Comparison of ENCODE assay signal across 26 mouse cellular contexts in the genomic region with DNA sequence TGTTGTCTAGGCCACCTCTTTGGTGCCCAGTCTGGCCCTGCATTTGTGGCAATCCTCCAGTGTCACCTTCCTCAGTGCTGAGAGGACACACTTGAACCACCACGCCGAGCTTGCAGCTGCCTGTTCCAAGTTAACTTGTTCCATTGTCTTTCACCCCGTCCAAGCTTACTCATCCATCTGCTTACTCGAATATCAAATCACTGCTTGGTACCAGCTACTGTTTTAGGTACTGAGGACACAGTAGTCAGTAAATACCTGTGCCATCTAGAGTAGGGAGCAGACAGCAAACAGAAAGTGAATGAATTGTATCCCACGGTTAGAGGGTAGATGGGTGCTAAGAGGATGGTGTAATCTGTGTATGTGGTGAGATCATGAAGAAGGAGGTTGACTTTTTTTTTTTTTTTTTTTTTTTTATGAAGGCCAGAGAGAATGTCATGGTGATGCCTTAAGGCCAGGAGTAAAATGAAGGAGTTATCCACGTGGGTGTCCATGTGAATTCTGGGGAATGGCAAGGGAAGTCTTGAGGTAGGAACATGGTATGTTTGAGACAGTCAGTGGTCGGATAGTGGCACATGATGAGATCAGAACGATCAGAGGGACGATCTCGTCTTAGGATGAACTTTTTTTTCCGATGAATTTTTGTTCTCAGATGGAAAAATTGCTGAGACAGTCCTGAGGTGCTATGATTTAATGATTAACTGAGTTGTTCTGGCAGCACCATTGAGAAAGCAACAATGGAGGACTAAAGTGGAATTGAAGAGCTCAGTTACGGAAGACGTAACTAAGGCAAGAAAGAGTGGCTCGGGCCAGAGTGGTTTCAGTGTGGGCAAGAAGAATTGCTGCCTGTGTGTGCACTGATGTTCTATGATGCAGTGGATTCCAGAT. TPM values are rescaled to one million over a fixed set of nuclear protein-coding genes. Genes with fewer than 3 reads are reported as not detected.
DNase-seq lines count a peak whose midpoint lies in the region; ATAC-seq and TF ChIP-seq lines count a peak whose summit lies in the region.
"Had no signal": no experiment of that assay in that cellular context is flagged by ENCODE, and none has a peak within 500 bp of the region (broad histone marks: within the 10 kb centered on the region; RNA-seq: fewer than 3 reads in every experiment).

No protein-coding gene starts in this region.

- WGBS in heart, postnatal 0 days = 80% methylated on average over 14 of the region's 14 CpGs
- 90% methylated on average over 14 of the region's 14 CpGs for WGBS in kidney, embryonic 15.5 days
- WGBS in small intestine, adult 2 months = 70% methylated on average over 14 of the region's 14 CpGs

- peaks cover 12% of the 10 kb centered on the region for H3K4me1 ChIP-seq in heart, postnatal 0 days (ENCODE audit: control insufficient read depth, insufficient read depth)
- H3K4me1 ChIP-seq in kidney, embryonic 15.5 days = peaks cover 18% of the 10 kb centered on the region
- H3K4me1 ChIP-seq in megakaryocyte, embryonic 14.5 days = peaks cover 39% of the 10 kb centered on the region
- H3K4me1 ChIP-seq in small intestine, adult 2 months (ENCODE audit: control insufficient read depth, insufficient read depth, insufficient read length, low read length) = peaks cover 12% of the 10 kb centered on the region; the same call in 1 of the 2 replicates

- no peak for DNase-seq in heart, postnatal 0 days (ENCODE audit: low spot score)
- DNase-seq in heart, adult 18-20 months = no peak
- DNase-seq in kidney, postnatal 4 days = no peak
- no peak for DNase-seq in spleen, postnatal 14 days (ENCODE audit: low spot score in 2 of 2)
- DNase-seq: cerebellum, adult 2 months; forebrain, postnatal 0 days; gastrocnemius, postnatal 14 days; heart, adult 11 months; heart, postnatal 14 days; layer of hippocampus, adult 9-11 months; liver; liver, postnatal 0 days; lung, postnatal 14 days; right cerebral cortex, adult 18-20 months; right cerebral cortex, postnatal 4 days; thymus, adult 18-20 months; thymus, postnatal 4 days had no signal

- no peak overlapping the region for H3K9ac ChIP-seq in heart, postnatal 0 days (replicated peaks; ENCODE audit: low read depth, low read length)
- no peak overlapping the region for H3K9ac ChIP-seq in kidney, embryonic 15.5 days
- H3K9ac ChIP-seq: embryonic facial prominence, embryonic 12.5 days; forebrain, postnatal 0 days; heart, embryonic 12.5 days; hindbrain, embryonic 12.5 days; liver, postnatal 0 days; neural tube, embryonic 15.5 days had no signal

- no peak for ATAC-seq in heart, postnatal 0 days (ENCODE audit: insufficient read depth, low read depth)
- ATAC-seq in kidney, embryonic 15.5 days (replicated peaks; ENCODE audit: low FRiP score) = no peak
- no peak for ATAC-seq in megakaryocyte, adult 5-6 weeks (ENCODE audit: poor library complexity, severe bottlenecking)
- ATAC-seq: forebrain, postnatal 0 days; liver, postnatal 0 days; Patski had no signal

- peaks cover 34% of the 10 kb centered on the region for H3K36me3 ChIP-seq in heart, postnatal 0 days (replicated peaks; ENCODE audit: control insufficient read depth, insufficient read depth, low read length)
- H3K36me3 ChIP-seq in kidney, embryonic 15.5 days = peaks cover 47% of the 10 kb centered on the region
- peaks cover 59% of the 10 kb centered on the region for H3K36me3 ChIP-seq in megakaryocyte, embryonic 14.5 days (replicated peaks; ENCODE audit: low read length)
- H3K36me3 ChIP-seq in small intestine, adult 2 months (ENCODE audit: control insufficient read depth, insufficient read depth, low read length) = peaks cover 39% of the 10 kb centered on the region

- 0 out of 2 replicates have a peak overlapping the region, but pooled peaks have one; percentile 25 for H3K27ac ChIP-seq in heart, postnatal 0 days (ENCODE audit: low read depth)
- peak overlapping the region; percentile 59 for H3K27ac ChIP-seq in kidney, embryonic 15.5 days
- peak overlapping the region; percentile 47 for H3K27ac ChIP-seq in small intestine, adult 2 months (ENCODE audit: insufficient read depth, low read depth, low read length)
- H3K27ac ChIP-seq: embryonic facial prominence, embryonic 12.5 days; hindbrain, embryonic 12.5 days; neural tube, embryonic 15.5 days had no signal

- H3K27me3 ChIP-seq in heart, postnatal 0 days (ENCODE audit: control insufficient read depth, insufficient read depth, low read length) = no peaks in the 10 kb centered on the region
- H3K27me3 ChIP-seq in kidney, embryonic 15.5 days = no peaks in the 10 kb centered on the region
- H3K27me3 ChIP-seq in megakaryocyte, embryonic 14.5 days (replicated peaks) = no peaks in the 10 kb centered on the region
- H3K27me3 ChIP-seq in small intestine, adult 2 months (ENCODE audit: control insufficient read depth, insufficient read depth, low read length) = no peaks in the 10 kb centered on the region
- H3K27me3 ChIP-seq: embryonic facial prominence, embryonic 12.5 days; heart, embryonic 12.5 days; hindbrain, embryonic 12.5 days; neural tube, embryonic 15.5 days; Patski had no signal

- no peak for TF ChIP-seq EP300 in heart, postnatal 0 days (IDR thresholded peaks at IDR 0.05; ENCODE audit: low read depth)

- no peak for TF ChIP-seq POLR2A in small intestine, adult 2 months (IDR thresholded peaks at IDR 0.05; ENCODE audit: low read depth, low read length)

- no peak overlapping the region for H3K4me2 ChIP-seq in heart, postnatal 0 days (ENCODE audit: low read depth, low read length)
- no peak overlapping the region for H3K4me2 ChIP-seq in kidney, embryonic 15.5 days
- H3K4me2 ChIP-seq: embryonic facial prominence, embryonic 12.5 days; heart, embryonic 12.5 days; hindbrain, embryonic 12.5 days; neural tube, embryonic 15.5 days had no signal

- no peak overlapping the region for H3K4me3 ChIP-seq in heart, postnatal 0 days (ENCODE audit: low read depth, low read length)
- H3K4me3 ChIP-seq in kidney, embryonic 15.5 days (replicated peaks) = no peak overlapping the region
- H3K4me3 ChIP-seq in megakaryocyte, embryonic 14.5 days (replicated peaks) = peak overlapping the region; percentile 18
- peak overlapping the region; percentile 41; the same call in 1 of the 2 replicates for H3K4me3 ChIP-seq in small intestine, adult 2 months (ENCODE audit: low read depth, low read length)
- H3K4me3 ChIP-seq: embryonic facial prominence, embryonic 12.5 days; heart, embryonic 12.5 days; hindbrain, embryonic 12.5 days; neural tube, embryonic 15.5 days had no signal

- no peaks in the 10 kb centered on the region for H3K9me3 ChIP-seq in heart, postnatal 0 days (replicated peaks; ENCODE audit: control insufficient read depth, low read length)
- no peaks in the 10 kb centered on the region for H3K9me3 ChIP-seq in kidney, embryonic 15.5 days (replicated peaks)
- 0 out of 2 replicates have a peak, but pooled peaks cover 3% of the 10 kb centered on the region for H3K9me3 ChIP-seq in megakaryocyte, embryonic 14.5 days
- H3K9me3 ChIP-seq: embryonic facial prominence, embryonic 12.5 days; heart, embryonic 12.5 days; hindbrain, embryonic 12.5 days; neural tube, embryonic 15.5 days had no signal

- no peak for TF ChIP-seq CTCF in heart, postnatal 0 days (IDR thresholded peaks at IDR 0.05; ENCODE audit: low read depth)
- no peak for TF ChIP-seq CTCF in small intestine, adult 2 months (IDR thresholded peaks at IDR 0.05; ENCODE audit: extremely low read depth, insufficient read length, insufficient replicate concordance, low read depth, low read length)

RNA-seq across cellular contexts. Expression of a gene that starts 3.1 kb away (rescaled TPM):
- 52.8 and 60.0 TPM in 2 replicates for total RNA-seq in heart, postnatal 0 days (2014; rRNA removed; ENCODE audit: low replicate concordance)
- polyA plus RNA-seq in heart, postnatal 0 days (2015; fragmentation: Nextera tagmentation; extraction: Ambion mirVana) = 36.5 and 44.7 TPM in 2 replicates
- total RNA-seq in heart, adult 18-20 months (2021) = 10 to 100 TPM; 38.5 to 41.7 TPM
- 131 and 133 TPM in 2 replicates for polyA plus RNA-seq in kidney, embryonic 15.5 days (2015; fragmentation: Nextera tagmentation; extraction: Ambion mirVana)
- polyA plus RNA-seq in megakaryocyte, embryonic 14.5 days (2012; ENCODE audit: insufficient read depth, low replicate concordance) = 2.0 and 13.0 TPM in 2 replicates
- 41.8 and 43.9 TPM in 2 replicates for total RNA-seq in megakaryocyte, adult 5-6 weeks (2015)
- 43.9 and 46.7 TPM in 2 replicates for total RNA-seq in megakaryocyte, adult 5-6 weeks (2017)
- polyA plus RNA-seq in small intestine, adult 2 months (2012; rRNA removed) = 86.2 and 157 TPM in 2 replicates

RNA-seq across cellular contexts. Expression of a gene that starts 57.2 kb away (rescaled TPM):
- 8.2 and 10.8 TPM in 2 replicates for total RNA-seq in heart, postnatal 0 days (2014; rRNA removed; ENCODE audit: low replicate concordance)
- 7.3 and 8.5 TPM in 2 replicates for polyA plus RNA-seq in heart, postnatal 0 days (2015; fragmentation: Nextera tagmentation; extraction: Ambion mirVana)
- 10 to 100 TPM; 11.8 to 13.5 TPM for total RNA-seq in heart, adult 18-20 months (2021)
- polyA plus RNA-seq in kidney, embryonic 15.5 days (2015; fragmentation: Nextera tagmentation; extraction: Ambion mirVana) = 17.5 and 18.2 TPM in 2 replicates
- 8.9 and 16.2 TPM in 2 replicates for polyA plus RNA-seq in megakaryocyte, embryonic 14.5 days (2012; ENCODE audit: insufficient read depth, low replicate concordance)
- 22.6 and 26.6 TPM in 2 replicates for total RNA-seq in megakaryocyte, adult 5-6 weeks (2015)
- 18.5 and 19.0 TPM in 2 replicates for total RNA-seq in megakaryocyte, adult 5-6 weeks (2017)
- 2.5 and 4.5 TPM in 2 replicates for polyA plus RNA-seq in small intestine, adult 2 months (2012; rRNA removed)

Comparison
In these comparisons a context has a peak if more than half of its experiments do, and no peak if none do; other contexts are left out.
1. H3K4me3 ChIP-seq: peak in megakaryocyte, embryonic 14.5 days (single experiment) and small intestine, adult 2 months (single experiment); none in heart, postnatal 0 days (single experiment) and kidney, embryonic 15.5 days (single experiment).
2. Peak in every context shown above with its lines, with median percentiles within 50 percentile points of each other: H3K27ac ChIP-seq.